Mouse (Mus musculus): Measurements from ENCODE around the gene Col4a4. TPM values are rescaled to one million over a fixed set of nuclear protein-coding genes. Genes with fewer than 3 reads are reported as not detected.

Gene Col4a4
- polyA plus RNA-seq (2012; rRNA removed) = 19.2 and 26.5 TPM in 2 replicates

DNA sequence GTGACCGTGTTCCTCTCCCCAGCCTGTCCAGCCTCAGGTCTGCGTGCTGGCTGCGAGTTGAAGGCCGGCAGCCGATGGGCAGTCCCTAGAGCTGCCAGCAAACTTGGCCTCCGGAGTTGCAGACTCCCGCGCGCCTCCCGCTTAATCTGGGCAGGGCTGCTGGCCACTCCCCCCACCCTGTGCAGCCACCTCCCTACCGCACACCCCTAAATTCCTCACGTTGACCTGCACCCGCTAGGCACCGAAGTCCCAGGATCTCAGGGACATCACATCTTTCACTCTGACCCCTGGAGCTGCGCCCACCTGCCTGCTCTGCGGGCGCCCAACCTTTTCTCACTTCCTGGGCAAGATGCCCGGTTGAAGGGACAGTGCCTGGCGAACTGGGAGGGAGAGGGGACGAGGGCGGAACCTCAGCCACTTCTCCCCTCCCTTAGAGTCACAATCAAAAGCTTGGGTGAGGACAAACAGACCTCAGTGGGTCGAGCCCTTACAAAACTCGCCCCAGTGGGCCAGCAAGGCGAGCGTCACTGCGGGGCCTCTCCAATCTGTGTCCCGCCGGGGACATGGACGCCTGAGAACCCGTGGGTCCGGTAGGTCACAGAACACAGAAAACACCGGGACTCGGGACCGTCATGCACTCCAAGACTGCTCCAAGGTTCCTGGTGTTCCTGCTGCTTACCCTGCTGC lies at the start of gene Col4a4, which contains the start of gene Col4a3:
Gene Col4a4, minus strand, starts transcription at position 137 of the 687 bp plus-strand sequence.
Gene Col4a3, plus strand, starts transcription at position 209 of the 687 bp plus-strand sequence.
- Histone ChIP-seq H3K4me1 (ENCODE audit: control insufficient read depth, insufficient read depth, low read length) (peaks cover 4% of the 10 kb centered on the region; the same call in 1 of the 2 replicates), H3K4me3 (replicated peaks; ENCODE audit: extremely low read depth, low read depth, low read length) (peak within 1 kb of the TSS; percentile 48)
- no peak for TF ChIP-seq CTCF (IDR thresholded peaks at IDR 0.05; ENCODE audit: insufficient read depth, low read length)
- TF ChIP-seq POLR2A (IDR thresholded peaks at IDR 0.05; ENCODE audit: borderline replicate concordance, extremely low read depth, low read depth, low read length) = peak; percentile 55; the same call in 1 of the 2 replicates
- peak; percentile 75 for DNase-seq
- 3% methylated on average over 34 of the region's 34 CpGs for WGBS

GRCm38 (mm10) chr1:82636321-82636720 lies 49.7 kb upstream of the Col4a4 start:
- Histone ChIP-seq H3K4me1 (ENCODE audit: control insufficient read depth, insufficient read depth, low read length) (0 out of 2 replicates have a peak, but pooled peaks cover 3% of the 10 kb centered on the region), H3K4me3 (replicated peaks; ENCODE audit: extremely low read depth, low read depth, low read length) (no peak overlapping the region)
- WGBS = 47% methylated on average over 4 of the region's 4 CpGs
- TF ChIP-seq POLR2A (IDR thresholded peaks at IDR 0.05; ENCODE audit: borderline replicate concordance, extremely low read depth, low read depth, low read length) = no peak
- TF ChIP-seq CTCF (IDR thresholded peaks at IDR 0.05; ENCODE audit: insufficient read depth, low read length) = no peak
- DNase-seq = no peak

GRCm38 (mm10) chr1:82635254-82635620 lies 48.6 kb upstream of the Col4a4 start:
- TF ChIP-seq POLR2A (IDR thresholded peaks at IDR 0.05; ENCODE audit: borderline replicate concordance, extremely low read depth, low read depth, low read length) (no peak), CTCF (IDR thresholded peaks at IDR 0.05; ENCODE audit: insufficient read depth, low read length) (no peak)
- no peak overlapping the region for H3K4me3 ChIP-seq (replicated peaks; ENCODE audit: extremely low read depth, low read depth, low read length)
- H3K4me1 ChIP-seq (ENCODE audit: control insufficient read depth, insufficient read depth, low read length) = 0 out of 2 replicates have a peak, but pooled peaks cover 3% of the 10 kb centered on the region
- no peak for DNase-seq
- 91% methylated on average over 9 of the region's 9 CpGs for WGBS

- peak; percentile 44 for DNase-seq
- no peak for TF ChIP-seq POLR2A (IDR thresholded peaks at IDR 0.05; ENCODE audit: borderline replicate concordance, extremely low read depth, low read depth, low read length)
- no peak for TF ChIP-seq CTCF (IDR thresholded peaks at IDR 0.05; ENCODE audit: insufficient read depth, low read length)
- Histone ChIP-seq H3K4me1 (ENCODE audit: control insufficient read depth, insufficient read depth, low read length) (0 out of 2 replicates have a peak, but pooled peaks cover 3% of the 10 kb centered on the region), H3K4me3 (replicated peaks; ENCODE audit: extremely low read depth, low read depth, low read length) (no peak overlapping the region)
- 52% methylated on average over 19 of the region's 19 CpGs for WGBS
Observed at GRCm38 (mm10) chr1:82634545-82635253, 48.0 kb upstream of the Col4a4 start.

DNA sequence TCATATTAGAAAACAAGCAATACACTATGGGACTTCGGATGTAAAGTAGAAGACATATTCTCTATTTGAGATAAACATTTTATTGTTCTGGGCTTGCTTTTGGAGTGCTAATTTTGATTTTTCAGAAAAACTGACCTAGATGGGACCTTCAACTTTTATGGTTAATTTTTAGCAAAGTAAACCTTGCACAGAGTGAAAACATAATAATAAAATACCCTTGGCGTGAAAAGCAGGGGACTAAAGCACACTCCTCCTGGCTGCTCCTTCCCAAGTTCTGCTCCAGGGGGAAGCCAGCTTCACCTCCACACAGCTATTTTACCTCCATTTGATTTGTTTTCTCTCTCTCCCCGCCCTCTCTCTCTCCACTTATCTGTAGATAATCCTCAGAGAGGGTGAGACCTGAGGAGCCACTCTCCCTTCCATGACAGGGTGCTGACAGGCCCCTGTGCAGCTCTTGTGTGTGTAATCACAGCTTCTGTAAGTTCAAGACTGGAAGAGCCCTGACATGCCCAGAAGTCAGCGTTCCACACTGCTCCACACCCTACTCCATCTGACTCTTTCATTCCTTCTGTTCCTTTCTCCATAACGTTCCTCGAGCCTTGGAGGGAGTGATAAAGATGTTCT lies 44.6 kb upstream of the Col4a4 start:
- no peak for TF ChIP-seq POLR2A (IDR thresholded peaks at IDR 0.05; ENCODE audit: borderline replicate concordance, extremely low read depth, low read depth, low read length)
- 36% methylated on average over 6 of the region's 6 CpGs for WGBS
- H3K4me3 ChIP-seq (replicated peaks; ENCODE audit: extremely low read depth, low read depth, low read length) = no peak overlapping the region
- no peak for DNase-seq
- H3K4me1 ChIP-seq (ENCODE audit: control insufficient read depth, insufficient read depth, low read length) = 0 out of 2 replicates have a peak, but pooled peaks cover 3% of the 10 kb centered on the region

DNA sequence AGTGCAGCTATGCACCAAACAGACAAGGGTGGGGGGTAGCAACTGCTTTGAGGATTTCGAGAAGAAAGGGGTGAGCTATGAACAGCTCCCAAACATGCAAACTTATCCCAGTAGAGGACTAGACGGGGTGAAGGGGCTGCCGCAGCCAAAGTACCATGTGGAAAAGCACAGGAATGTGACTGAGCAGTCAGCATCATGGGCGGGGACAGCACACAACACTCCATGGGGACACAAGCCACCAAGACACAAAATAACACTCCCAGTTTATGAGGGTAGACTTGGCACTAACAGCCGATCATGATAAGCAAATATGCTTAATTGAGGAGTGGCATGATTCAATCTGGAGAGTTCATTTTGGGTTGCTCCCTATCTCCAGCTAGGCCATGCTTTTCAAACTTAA lies 42.8 kb upstream of the Col4a4 start:
- WGBS = 74% methylated on average over 5 of the region's 5 CpGs
- Histone ChIP-seq H3K4me3 (replicated peaks; ENCODE audit: extremely low read depth, low read depth, low read length) (no peak overlapping the region), H3K4me1 (ENCODE audit: control insufficient read depth, insufficient read depth, low read length) (0 out of 2 replicates have a peak, but pooled peaks cover 3% of the 10 kb centered on the region)
- TF ChIP-seq POLR2A (IDR thresholded peaks at IDR 0.05; ENCODE audit: borderline replicate concordance, extremely low read depth, low read depth, low read length) = no peak
- TF ChIP-seq CTCF (IDR thresholded peaks at IDR 0.05; ENCODE audit: insufficient read depth, low read length) = no peak
- no peak for DNase-seq

DNA sequence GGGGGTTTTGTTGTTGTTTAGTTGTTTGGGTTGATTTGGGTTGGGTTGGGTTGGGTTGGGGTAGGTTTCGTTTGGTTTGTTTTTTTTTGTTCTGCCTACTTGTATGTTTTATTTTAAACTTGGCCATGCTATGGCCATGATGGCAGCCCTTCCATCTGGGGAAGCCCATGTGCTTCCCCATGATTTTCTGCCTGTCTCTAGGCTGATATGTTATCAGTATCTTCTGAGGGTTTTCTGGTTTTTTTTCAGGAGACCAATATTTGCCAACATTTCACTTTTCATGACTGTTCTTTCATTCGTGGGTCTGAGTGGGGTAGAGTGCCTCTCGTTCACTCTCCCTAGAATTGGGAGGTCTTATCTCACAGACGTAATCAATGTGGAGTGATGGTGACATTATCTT lies 41.0 kb upstream of the Col4a4 start:
- Histone ChIP-seq H3K4me3 (replicated peaks; ENCODE audit: extremely low read depth, low read depth, low read length) (no peak overlapping the region), H3K4me1 (ENCODE audit: control insufficient read depth, insufficient read depth, low read length) (no peaks in the 10 kb centered on the region)
- DNase-seq = no peak
- WGBS = 35% methylated on average over 4 of the region's 4 CpGs
- no peak for TF ChIP-seq POLR2A (IDR thresholded peaks at IDR 0.05; ENCODE audit: borderline replicate concordance, extremely low read depth, low read depth, low read length)
- TF ChIP-seq CTCF (IDR thresholded peaks at IDR 0.05; ENCODE audit: insufficient read depth, low read length) = no peak

GRCm38 (mm10) chr1:82625474-82625873 lies 38.8 kb upstream of the Col4a4 start:
- Histone ChIP-seq H3K4me1 (ENCODE audit: control insufficient read depth, insufficient read depth, low read length) (no peaks in the 10 kb centered on the region), H3K4me3 (replicated peaks; ENCODE audit: extremely low read depth, low read depth, low read length) (no peak overlapping the region)
- 46% methylated on average over 2 of the region's 2 CpGs for WGBS
- TF ChIP-seq CTCF (IDR thresholded peaks at IDR 0.05; ENCODE audit: insufficient read depth, low read length) (no peak), POLR2A (IDR thresholded peaks at IDR 0.05; ENCODE audit: borderline replicate concordance, extremely low read depth, low read depth, low read length) (no peak)
- no peak for DNase-seq

DNA sequence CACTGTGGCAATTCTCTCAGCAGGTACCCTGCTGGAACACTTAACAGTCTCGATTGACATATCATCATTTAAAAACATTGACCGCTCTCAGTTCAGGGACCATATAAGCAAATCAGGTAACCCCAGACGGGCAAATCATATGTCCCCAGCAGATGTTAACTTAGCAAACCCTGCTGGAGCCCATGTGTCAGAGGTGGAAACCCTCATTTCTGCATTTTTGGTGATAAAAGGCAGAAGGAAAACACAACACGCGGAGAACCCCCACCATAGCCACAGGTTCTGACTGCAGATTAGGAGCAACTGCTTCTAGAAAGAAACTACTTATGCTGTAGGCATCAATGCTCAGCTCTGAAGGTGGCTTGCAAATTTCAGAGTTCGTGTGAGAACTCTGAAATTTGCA lies 38.3 kb upstream of the Col4a4 start:
- no peak overlapping the region for H3K4me3 ChIP-seq (replicated peaks; ENCODE audit: extremely low read depth, low read depth, low read length)
- no peaks in the 10 kb centered on the region for H3K4me1 ChIP-seq (ENCODE audit: control insufficient read depth, insufficient read depth, low read length)
- no peak for TF ChIP-seq CTCF (IDR thresholded peaks at IDR 0.05; ENCODE audit: insufficient read depth, low read length)
- TF ChIP-seq POLR2A (IDR thresholded peaks at IDR 0.05; ENCODE audit: borderline replicate concordance, extremely low read depth, low read depth, low read length) = no peak
- DNase-seq = no peak
- 80% methylated on average over 6 of the region's 6 CpGs for WGBS
